ENCODE assay signal across 8 mouse cellular contexts in genomic region chr16:8737666-8738541, GRCm38 (mm10). TPM values are rescaled to one million over a fixed set of nuclear protein-coding genes. Genes with fewer than 3 reads are reported as not detected.
A peak's percentile ranks its signal among the peaks of the same experiment; 100 is the strongest.
DNase-seq lines count a peak whose midpoint lies in the region; ATAC-seq and TF ChIP-seq lines count a peak whose summit lies in the region.

No protein-coding gene starts in this region.

- TF ChIP-seq CTCF in thymus, adult 2 months (IDR thresholded peaks at IDR 0.05; ENCODE audit: borderline replicate concordance, control insufficient read depth, extremely low read depth, insufficient read depth, low read length, poor library complexity) = no peak

- ATAC-seq in frontal cortex, adult (ENCODE audit: low TSS enrichment) = peak; percentile 20; the same call in 1 of the 2 replicates
- peak; percentile 24 for ATAC-seq in activated CD4-positive, CD25-positive, alpha-beta regulatory T cell, adult 4 months
- peak; percentile 2; the same call in 1 of the 2 replicates for ATAC-seq in embryonic facial prominence, embryonic 14.5 days (ENCODE audit: low read depth)
- peak; percentile 16 for ATAC-seq in limb, embryonic 13.5 days (ENCODE audit: low FRiP score, low read depth)

- H3K4me3 ChIP-seq in embryonic facial prominence, embryonic 14.5 days (ENCODE audit: low read depth, low read length) = peak overlapping the region; percentile 98
- H3K4me3 ChIP-seq in limb, embryonic 13.5 days = peak overlapping the region; percentile 97
- peak overlapping the region; percentile 70 for H3K4me3 ChIP-seq in myocyte
- peak overlapping the region; percentile 94 for H3K4me3 ChIP-seq in thymus, adult 2 months (ENCODE audit: control insufficient read depth, insufficient read depth, low read length)

- peak overlapping the region; percentile 73 for H3ac ChIP-seq in myocyte (ENCODE audit: control insufficient read depth, insufficient read length)

- no peaks in the 10 kb centered on the region for H3K36me3 ChIP-seq in embryonic facial prominence, embryonic 14.5 days (ENCODE audit: control insufficient read depth, insufficient read depth, low read length)
- no peaks in the 10 kb centered on the region for H3K36me3 ChIP-seq in limb, embryonic 13.5 days
- H3K36me3 ChIP-seq in myocyte (ENCODE audit: control insufficient read depth, insufficient read depth) = no peaks in the 10 kb centered on the region
- H3K36me3 ChIP-seq in thymus, adult 2 months (ENCODE audit: control insufficient read depth, insufficient read depth, low read length) = no peaks in the 10 kb centered on the region

- no peak for DNase-seq in frontal cortex, postnatal 14 days (ENCODE audit: low spot score in 2 of 2)
- peak; percentile 17 for DNase-seq in embryonic facial prominence, embryonic 14.5 days (ENCODE audit: low spot score)
- peak; percentile 13 for DNase-seq in heart, postnatal 25 days (ENCODE audit: low spot score)
- DNase-seq in thymus, adult 2 months = peak; percentile 68

- H3K27ac ChIP-seq in embryonic facial prominence, embryonic 14.5 days (replicated peaks; ENCODE audit: low read depth, low read length) = peak overlapping the region; percentile 95
- peak overlapping the region; percentile 79; the same call in 1 of the 2 replicates for H3K27ac ChIP-seq in limb, embryonic 13.5 days
- H3K27ac ChIP-seq in thymus, adult 2 months (ENCODE audit: control insufficient read depth, insufficient read depth, low read length) = peak overlapping the region; percentile 71

- H3K27me3 ChIP-seq in embryonic facial prominence, embryonic 14.5 days (replicated peaks; ENCODE audit: control insufficient read depth, insufficient read depth, low read length) = no peaks in the 10 kb centered on the region
- no peaks in the 10 kb centered on the region for H3K27me3 ChIP-seq in limb, embryonic 13.5 days
- H3K27me3 ChIP-seq in myocyte (ENCODE audit: control insufficient read depth, insufficient read depth, insufficient read length) = no peaks in the 10 kb centered on the region
- no peaks in the 10 kb centered on the region for H3K27me3 ChIP-seq in thymus, adult 2 months (ENCODE audit: control insufficient read depth, insufficient read depth, low read length)

- intact Hi-C loops in heart, postnatal 25 days (cut with DNase I) = loop anchor here (2.0 to 5.0 kb wide), 2 partner anchors 51 to 91 kb away; no protein-coding TSS in a partner anchor

- H3K9ac ChIP-seq in embryonic facial prominence, embryonic 14.5 days (ENCODE audit: low read depth, low read length) = peak overlapping the region; percentile 92
- peak overlapping the region; percentile 96 for H3K9ac ChIP-seq in limb, embryonic 13.5 days

- H3K9me3 ChIP-seq in embryonic facial prominence, embryonic 14.5 days (ENCODE audit: control insufficient read depth, low read length) = no peaks in the 10 kb centered on the region; the same call in 1 of the 2 replicates
- H3K9me3 ChIP-seq in limb, embryonic 13.5 days = no peaks in the 10 kb centered on the region

- 0% methylated on average over 30 of the region's 110 CpGs for WGBS in embryonic facial prominence, embryonic 14.5 days
- under 1% methylated on average over 105 of the region's 110 CpGs for WGBS in limb, embryonic 13.5 days
- WGBS in thymus, adult 2 months = 6% methylated on average over 110 of the region's 110 CpGs

- peak overlapping the region; percentile 96 for H3K4me2 ChIP-seq in embryonic facial prominence, embryonic 14.5 days (ENCODE audit: low read depth, low read length)
- H3K4me2 ChIP-seq in limb, embryonic 13.5 days (replicated peaks) = peak overlapping the region; percentile 96
- peak overlapping the region; percentile 100 for H3K4me2 ChIP-seq in myocyte (ENCODE audit: low read depth)

- H3K79me2 ChIP-seq in myocyte (ENCODE audit: control insufficient read depth, insufficient read depth) = peaks cover 51% of the 10 kb centered on the region

- no peak for TF ChIP-seq POLR2A in myocyte (IDR thresholded peaks at IDR 0.05; ENCODE audit: insufficient read length, low read depth)
- TF ChIP-seq POLR2A in thymus, adult 2 months (IDR thresholded peaks at IDR 0.05; ENCODE audit: control insufficient read depth, extremely low read depth, insufficient read depth, low read length, poor library complexity) = peak; percentile 40; the same call in 1 of the 2 replicates

- peaks cover 23% of the 10 kb centered on the region for H3K4me1 ChIP-seq in embryonic facial prominence, embryonic 14.5 days (ENCODE audit: control insufficient read depth, insufficient read depth, low read length)
- peaks cover 38% of the 10 kb centered on the region for H3K4me1 ChIP-seq in limb, embryonic 13.5 days
- peaks cover 32% of the 10 kb centered on the region for H3K4me1 ChIP-seq in thymus, adult 2 months (replicated peaks; ENCODE audit: control insufficient read depth, insufficient read depth, low read length)

TF ChIP-seq in myocyte, 11 proteins besides CTCF, POLR2A, EP300 and RAD21:
- TF ChIP-seq POLR2AphosphoS2 (IDR thresholded peaks at IDR 0.05; ENCODE audit: insufficient read length, low read depth) (no peak), MYOD1 (IDR thresholded peaks at IDR 0.05; ENCODE audit: control insufficient read depth in 1 of 3, insufficient read length in 2 of 3, low read depth in 2 of 3) (peak in 1 of 3 experiments; percentile 5), E2F4 (IDR thresholded peaks at IDR 0.05; ENCODE audit: insufficient read depth) (no peak)

RNA-seq across cellular contexts. Expression of gene Usp7, which starts 54.2 kb away (rescaled TPM):
- 10 to 100 TPM; 35.0 to 48.0 TPM for polyA plus RNA-seq in activated CD4-positive, CD25-positive, alpha-beta regulatory T cell, adult 4 months (2017; shearing (Covaris generic))
- polyA plus RNA-seq in embryonic facial prominence, embryonic 14.5 days (2014; fragmentation: Nextera tagmentation; extraction: Ambion mirVana) = 35.7 and 39.2 TPM in 2 replicates
- 10 to 100 TPM; 44.2 to 52.5 TPM for total RNA-seq in heart, postnatal 25 days (2021)
- polyA plus RNA-seq in limb, embryonic 13.5 days (2015; fragmentation: Nextera tagmentation; extraction: Ambion mirVana) = 31.9 and 36.8 TPM in 2 replicates
- polyA plus RNA-seq in myocyte (2012; fragmentation: generic; extraction: Trizol) = 24.0 TPM
- polyA plus RNA-seq in thymus, adult 2 months (2012; rRNA removed) = 81.7 and 94.8 TPM in 2 replicates

RNA-seq across cellular contexts. Expression of gene Gm5767, which starts 57.3 kb away (rescaled TPM):
- not detected for polyA plus RNA-seq in activated CD4-positive, CD25-positive, alpha-beta regulatory T cell, adult 4 months (2017; shearing (Covaris generic))
- not detected in 2 replicates for polyA plus RNA-seq in embryonic facial prominence, embryonic 14.5 days (2014; fragmentation: Nextera tagmentation; extraction: Ambion mirVana)
- total RNA-seq in heart, postnatal 25 days (2021) = not detected
- polyA plus RNA-seq in limb, embryonic 13.5 days (2015; fragmentation: Nextera tagmentation; extraction: Ambion mirVana) = not detected in 2 replicates
- 0.16 TPM for polyA plus RNA-seq in myocyte (2012; fragmentation: generic; extraction: Trizol)
- polyA plus RNA-seq in thymus, adult 2 months (2012; rRNA removed) = 1.1 TPM in 1 of 2 replicates, not detected in the other

Comparison
In these comparisons a context has a peak if more than half of its experiments do, and no peak if none do; other contexts are left out.
1. DNase-seq: peak in embryonic facial prominence, embryonic 14.5 days (single experiment), heart, postnatal 25 days (single experiment) and thymus, adult 2 months (single experiment); none in frontal cortex, postnatal 14 days (0 of 2).
2. Peak in every context shown above with its lines, with median percentiles within 50 percentile points of each other: ATAC-seq, H3K27ac ChIP-seq, H3K4me2 ChIP-seq and H3K4me3 ChIP-seq.